ENCODE assay signal across 8 mouse cellular contexts in genomic region chr19:23056851-23057707, GRCm38 (mm10).
A peak's percentile ranks its signal among the peaks of the same experiment; 100 is the strongest.
DNase-seq lines count a peak whose midpoint lies in the region; ATAC-seq and TF ChIP-seq lines count a peak whose summit lies in the region.

No protein-coding gene starts in this region.

- H3K4me1 ChIP-seq in embryonic facial prominence, embryonic 15.5 days: peaks cover 15% of the 10 kb centered on the region
- H3K4me1 ChIP-seq in heart, embryonic 10.5 days: peaks cover 20% of the 10 kb centered on the region
- peaks cover 33% of the 10 kb centered on the region for H3K4me1 ChIP-seq in kidney, adult 2 months (ENCODE audit: control insufficient read depth, insufficient read depth, low read length)

- ATAC-seq in embryonic facial prominence, embryonic 15.5 days (ENCODE audit: insufficient number of reproducible peaks, low FRiP score, low TSS enrichment, low read depth): peak; percentile 87

- H3K27me3 ChIP-seq in embryonic facial prominence, embryonic 15.5 days: no peaks in the 10 kb centered on the region
- H3K27me3 ChIP-seq in heart, embryonic 10.5 days (ENCODE audit: insufficient read depth, poor library complexity, severe bottlenecking): no peaks in the 10 kb centered on the region
- H3K27me3 ChIP-seq in kidney, adult 2 months (replicated peaks; ENCODE audit: control insufficient read depth, insufficient read depth, low read length): no peaks in the 10 kb centered on the region

- H3K4me3 ChIP-seq in embryonic facial prominence, embryonic 15.5 days (replicated peaks): peak overlapping the region; percentile 29
- peak overlapping the region; percentile 60 for H3K4me3 ChIP-seq in heart, embryonic 10.5 days
- no peak overlapping the region for H3K4me3 ChIP-seq in kidney, adult 2 months (ENCODE audit: insufficient read depth, low read depth, low read length)

- TF ChIP-seq CTCF in brain, embryonic 14.5 days (IDR thresholded peaks at IDR 0.05; ENCODE audit: borderline replicate concordance, extremely low read depth, insufficient read depth, insufficient read length): no peak
- TF ChIP-seq CTCF in kidney, adult 2 months (conservative IDR thresholded peaks at IDR 0.05; ENCODE audit: insufficient read depth, insufficient read length, low read depth, low read length): no peak

- 3% methylated on average over 32 of the region's 32 CpGs for WGBS in embryonic facial prominence, embryonic 15.5 days
- 2% methylated on average over 32 of the region's 32 CpGs for WGBS in heart, embryonic 10.5 days
- 11% methylated on average over 32 of the region's 32 CpGs for WGBS in kidney, adult 2 months

- H3K9me3 ChIP-seq in embryonic facial prominence, embryonic 15.5 days (replicated peaks): no peaks in the 10 kb centered on the region
- no peaks in the 10 kb centered on the region for H3K9me3 ChIP-seq in heart, embryonic 10.5 days

- peak; percentile 79 for DNase-seq in brain, embryonic 14.5 days (ENCODE audit: low read depth)
- peak; percentile 80 for DNase-seq in heart, embryonic 10.5 days (ENCODE audit: low spot score)
- DNase-seq in kidney, adult 2 months: peak; percentile 91
- DNase-seq in left cerebral cortex, postnatal 4 days: peak; percentile 66
- peak; percentile 69 for DNase-seq in mesoderm, embryonic 11.5 days (ENCODE audit: low read depth, low spot score)
- DNase-seq in right cerebral cortex, postnatal 4 days: peak; percentile 53
- DNase-seq in adipocyte (ENCODE audit: low spot score): no peak

- H3K9ac ChIP-seq in embryonic facial prominence, embryonic 15.5 days: no peak overlapping the region

- intact Hi-C loops in left cerebral cortex, postnatal 4 days (cut with DNase I): no loop called here

- no peaks in the 10 kb centered on the region for H3K36me3 ChIP-seq in embryonic facial prominence, embryonic 15.5 days
- no peaks in the 10 kb centered on the region for H3K36me3 ChIP-seq in heart, embryonic 10.5 days
- no peaks in the 10 kb centered on the region for H3K36me3 ChIP-seq in kidney, adult 2 months (ENCODE audit: control insufficient read depth, insufficient read depth, low read length)

- peak overlapping the region; percentile 51 for H3K4me2 ChIP-seq in embryonic facial prominence, embryonic 15.5 days (replicated peaks)

- no peak for TF ChIP-seq POLR2A in brain, embryonic 14.5 days (IDR thresholded peaks at IDR 0.05; ENCODE audit: borderline replicate concordance, extremely low read depth, insufficient read depth, insufficient read length, poor library complexity, severe bottlenecking)
- TF ChIP-seq POLR2A in kidney, adult 2 months (IDR thresholded peaks at IDR 0.05; ENCODE audit: low read depth, low read length): no peak

- peak overlapping the region; percentile 78 for H3K27ac ChIP-seq in embryonic facial prominence, embryonic 15.5 days (replicated peaks)
- peak overlapping the region; percentile 91 for H3K27ac ChIP-seq in heart, embryonic 10.5 days
- peak overlapping the region; percentile 99 for H3K27ac ChIP-seq in kidney, adult 2 months (ENCODE audit: insufficient read depth, low read depth, low read length)
